Mouse (Mus musculus): ENCODE data around the gene Olfr64. TPM values are rescaled to one million over a fixed set of nuclear protein-coding genes. Genes with fewer than 3 reads are reported as not detected.

The Olfr64 gene
- polyA plus RNA-seq, 1 experiment from 2014 or later = not detected

GRCm38 (mm10) chr7:103865716-103866115, 28.6 kb downstream of the Olfr64 start:
- Histone ChIP-seq H3K9ac (replicated peaks) (no peak overlapping the region), H3K4me3 (replicated peaks) (no peak overlapping the region), H3K4me2 (replicated peaks) (no peak overlapping the region), H3K27me3 (no peaks in the 10 kb centered on the region), H3K4me1 (replicated peaks) (no peaks in the 10 kb centered on the region), H3K9me3 (no peaks in the 10 kb centered on the region; the same call in 1 of the 2 replicates), H3K36me3 (no peaks in the 10 kb centered on the region), H3K27ac (no peak overlapping the region)
- no peak for ATAC-seq

- Histone ChIP-seq H3K9ac (replicated peaks) (no peak overlapping the region), H3K27ac (no peak overlapping the region), H3K36me3 (no peaks in the 10 kb centered on the region), H3K4me2 (replicated peaks) (no peak overlapping the region), H3K4me1 (replicated peaks) (no peaks in the 10 kb centered on the region), H3K4me3 (replicated peaks) (no peak overlapping the region), H3K9me3 (no peaks in the 10 kb centered on the region), H3K27me3 (no peaks in the 10 kb centered on the region)
- no peak for ATAC-seq
- 80% methylated on average over 3 of the region's 3 CpGs for WGBS
Measured at GRCm38 (mm10) chr7:103861531-103861930, 32.8 kb downstream of the Olfr64 start.

GRCm38 (mm10) chr7:103860855-103861254, 33.4 kb downstream of the Olfr64 start:
- ATAC-seq = no peak
- no peaks in the 10 kb centered on the region for H3K36me3 ChIP-seq
- no peaks in the 10 kb centered on the region for H3K4me1 ChIP-seq (replicated peaks)
- H3K27ac ChIP-seq = no peak overlapping the region
- no peak overlapping the region for H3K4me2 ChIP-seq (replicated peaks)
- no peaks in the 10 kb centered on the region for H3K9me3 ChIP-seq
- no peak overlapping the region for H3K4me3 ChIP-seq (replicated peaks)
- WGBS = 75% methylated on average over 1 of the region's 1 CpGs
- H3K9ac ChIP-seq (replicated peaks) = no peak overlapping the region
- H3K27me3 ChIP-seq = no peaks in the 10 kb centered on the region

GRCm38 (mm10) chr7:103859076-103859475, 35.2 kb downstream of the Olfr64 start:
- Histone ChIP-seq H3K4me1 (replicated peaks) (no peaks in the 10 kb centered on the region), H3K4me2 (replicated peaks) (no peak overlapping the region), H3K27ac (no peak overlapping the region), H3K9ac (replicated peaks) (no peak overlapping the region), H3K4me3 (replicated peaks) (no peak overlapping the region), H3K9me3 (no peaks in the 10 kb centered on the region), H3K27me3 (no peaks in the 10 kb centered on the region), H3K36me3 (no peaks in the 10 kb centered on the region)
- ATAC-seq = no peak
- 79% methylated on average over 2 of the region's 2 CpGs for WGBS

GRCm38 (mm10) chr7:103854669-103855068, 39.6 kb downstream of the Olfr64 start:
- Histone ChIP-seq H3K36me3 (no peaks in the 10 kb centered on the region), H3K4me1 (replicated peaks) (no peaks in the 10 kb centered on the region), H3K4me3 (replicated peaks) (no peak overlapping the region), H3K9ac (replicated peaks) (no peak overlapping the region), H3K4me2 (replicated peaks) (no peak overlapping the region), H3K9me3 (no peaks in the 10 kb centered on the region), H3K27ac (no peak overlapping the region), H3K27me3 (no peaks in the 10 kb centered on the region)
- 77% methylated on average over 1 of the region's 1 CpGs for WGBS
- ATAC-seq = no peak

GRCm38 (mm10) chr7:103853090-103853489, 41.2 kb downstream of the Olfr64 start, which contains the start of gene Hbb-y:
Gene Hbb-y (minus strand): TSS chr7:103853216.
- no peak for ATAC-seq
- 64% methylated on average over 2 of the region's 2 CpGs for WGBS

GRCm38 (mm10) chr7:103844525-103845325, 49.6 kb downstream of the Olfr64 start:
- Histone ChIP-seq H3K36me3 (no peaks in the 10 kb centered on the region), H3K27me3 (no peaks in the 10 kb centered on the region), H3K4me1 (replicated peaks) (no peaks in the 10 kb centered on the region), H3K4me3 (replicated peaks) (no peak overlapping the region), H3K27ac (no peak overlapping the region), H3K9ac (replicated peaks) (no peak overlapping the region), H3K4me2 (replicated peaks) (no peak overlapping the region), H3K9me3 (no peaks in the 10 kb centered on the region)
- ATAC-seq = no peak
- WGBS = 66% methylated on average over 2 of the region's 2 CpGs

More at GRCm38 (mm10) chr7:103853090-103853489, 41.2 kb downstream of the Olfr64 start, which contains the start of gene Hbb-y:
- no peaks in the 10 kb centered on the region for H3K4me1 ChIP-seq (replicated peaks)
- H3K27ac ChIP-seq = no peak within 1 kb of the TSS
- no peak within 1 kb of the TSS for H3K4me3 ChIP-seq (replicated peaks)
- H3K9ac ChIP-seq (replicated peaks) = no peak within 1 kb of the TSS
- H3K27me3 ChIP-seq = no peaks in the 10 kb centered on the region
- H3K9me3 ChIP-seq = no peaks in the 10 kb centered on the region
- no peak within 1 kb of the TSS for H3K4me2 ChIP-seq (replicated peaks)
- H3K36me3 ChIP-seq = no peaks in the 10 kb centered on the region

GRCm38 (mm10) chr7:103843034-103843433, 51.3 kb downstream of the Olfr64 start, which contains the start of gene Hbb-bh1:
Gene Hbb-bh1 (minus strand): TSS chr7:103843164.
- no peak for ATAC-seq
- no peak within 1 kb of the TSS for H3K27ac ChIP-seq
- H3K4me2 ChIP-seq (replicated peaks) = no peak within 1 kb of the TSS
- H3K4me3 ChIP-seq (replicated peaks) = no peak within 1 kb of the TSS
- H3K9ac ChIP-seq (replicated peaks) = no peak within 1 kb of the TSS
- no peaks in the 10 kb centered on the region for H3K4me1 ChIP-seq (replicated peaks)
- 75% methylated on average over 2 of the region's 2 CpGs for WGBS
- H3K36me3 ChIP-seq = no peaks in the 10 kb centered on the region
- no peaks in the 10 kb centered on the region for H3K9me3 ChIP-seq
- H3K27me3 ChIP-seq = no peaks in the 10 kb centered on the region

GRCm38 (mm10) chr7:103840268-103840667, 54.0 kb downstream of the Olfr64 start, which contains the start of gene Hbb-bh2:
Gene Hbb-bh2 (minus strand): TSS chr7:103840520.
- no peak for ATAC-seq
- no peak within 1 kb of the TSS for H3K27ac ChIP-seq
- H3K4me3 ChIP-seq (replicated peaks) = no peak within 1 kb of the TSS
- no peak within 1 kb of the TSS for H3K9ac ChIP-seq (replicated peaks)
- H3K27me3 ChIP-seq = no peaks in the 10 kb centered on the region
- H3K4me1 ChIP-seq (replicated peaks) = no peaks in the 10 kb centered on the region
- 77% methylated on average over 3 of the region's 3 CpGs for WGBS
- no peak within 1 kb of the TSS for H3K4me2 ChIP-seq (replicated peaks)
- no peaks in the 10 kb centered on the region for H3K9me3 ChIP-seq
- H3K36me3 ChIP-seq = no peaks in the 10 kb centered on the region

Other genes with a start within 250 kb of the Olfr64 start
- not detected in 2 replicates for gene Olfr623, start 230.8 kb downstream of the Olfr64 start, polyA plus RNA-seq (2015; fragmentation: Nextera tagmentation; extraction: Ambion mirVana)
- gene Olfr624, start 223.3 kb downstream of the Olfr64 start, polyA plus RNA-seq (2015; fragmentation: Nextera tagmentation; extraction: Ambion mirVana) = 0.04 TPM in 2 replicates
- gene Olfr625-ps1, start 211.8 kb downstream of the Olfr64 start, polyA plus RNA-seq (2015; fragmentation: Nextera tagmentation; extraction: Ambion mirVana) = not detected in 2 replicates
- not detected in 2 replicates for gene Olfr243, start 179.8 kb downstream of the Olfr64 start, polyA plus RNA-seq (2015; fragmentation: Nextera tagmentation; extraction: Ambion mirVana)
- gene Olfr628, start 164.1 kb downstream of the Olfr64 start, polyA plus RNA-seq (2015; fragmentation: Nextera tagmentation; extraction: Ambion mirVana) = not detected in 2 replicates
- gene Olfr629, start 149.5 kb downstream of the Olfr64 start, polyA plus RNA-seq (2015; fragmentation: Nextera tagmentation; extraction: Ambion mirVana) = not detected in 2 replicates
- not detected in 2 replicates for gene Olfr630, start 137.2 kb downstream of the Olfr64 start, polyA plus RNA-seq (2015; fragmentation: Nextera tagmentation; extraction: Ambion mirVana)
- not detected in 2 replicates for gene Olfr69, start 122.9 kb downstream of the Olfr64 start, polyA plus RNA-seq (2015; fragmentation: Nextera tagmentation; extraction: Ambion mirVana)
- gene Olfr68, start 114.8 kb downstream of the Olfr64 start, polyA plus RNA-seq (2015; fragmentation: Nextera tagmentation; extraction: Ambion mirVana) = not detected in 2 replicates
- not detected in 2 replicates for gene Olfr67, start 102.7 kb downstream of the Olfr64 start, polyA plus RNA-seq (2015; fragmentation: Nextera tagmentation; extraction: Ambion mirVana)
- gene Hbb-bt, start 80.5 kb downstream of the Olfr64 start, polyA plus RNA-seq (2015; fragmentation: Nextera tagmentation; extraction: Ambion mirVana) = 1,031 and 1,160 TPM in 2 replicates
- 2,098 and 2,335 TPM in 2 replicates for gene Hbb-bs, start 66.4 kb downstream of the Olfr64 start, polyA plus RNA-seq (2015; fragmentation: Nextera tagmentation; extraction: Ambion mirVana)
- not detected in 2 replicates for gene Hbb-bh2, start 54.0 kb downstream of the Olfr64 start, polyA plus RNA-seq (2015; fragmentation: Nextera tagmentation; extraction: Ambion mirVana)
- gene Hbb-bh1, start 51.3 kb downstream of the Olfr64 start, polyA plus RNA-seq (2015; fragmentation: Nextera tagmentation; extraction: Ambion mirVana) = 37.1 and 47.9 TPM in 2 replicates
- gene Hbb-y, start 41.3 kb downstream of the Olfr64 start, polyA plus RNA-seq (2015; fragmentation: Nextera tagmentation; extraction: Ambion mirVana) = 4,013 and 4,161 TPM in 2 replicates
- not detected in 2 replicates for gene Olfr66, start 8.2 kb downstream of the Olfr64 start, polyA plus RNA-seq (2015; fragmentation: Nextera tagmentation; extraction: Ambion mirVana)
- gene Olfr65, start 9.0 kb upstream of the Olfr64 start, polyA plus RNA-seq (2015; fragmentation: Nextera tagmentation; extraction: Ambion mirVana) = not detected in 2 replicates
- not detected in 2 replicates for gene Olfr631, start 34.3 kb upstream of the Olfr64 start, polyA plus RNA-seq (2015; fragmentation: Nextera tagmentation; extraction: Ambion mirVana)
- gene Olfr632, start 39.9 kb upstream of the Olfr64 start, polyA plus RNA-seq (2015; fragmentation: Nextera tagmentation; extraction: Ambion mirVana) = not detected in 2 replicates
- not detected in 2 replicates for gene Olfr633, start 50.0 kb upstream of the Olfr64 start, polyA plus RNA-seq (2015; fragmentation: Nextera tagmentation; extraction: Ambion mirVana)
- 0.03 TPM in 1 of 2 replicates, not detected in the other for gene Olfr635, start 76.7 kb upstream of the Olfr64 start, polyA plus RNA-seq (2015; fragmentation: Nextera tagmentation; extraction: Ambion mirVana)
- gene Olfr638, start 104.3 kb upstream of the Olfr64 start, polyA plus RNA-seq (2015; fragmentation: Nextera tagmentation; extraction: Ambion mirVana) = not detected in 2 replicates
- 0.03 TPM in 1 of 2 replicates, not detected in the other for gene Olfr639, start 122.8 kb upstream of the Olfr64 start, polyA plus RNA-seq (2015; fragmentation: Nextera tagmentation; extraction: Ambion mirVana)
- gene Olfr640, start 131.1 kb upstream of the Olfr64 start, polyA plus RNA-seq (2015; fragmentation: Nextera tagmentation; extraction: Ambion mirVana) = not detected in 2 replicates
- gene Olfr641, start 141.0 kb upstream of the Olfr64 start, polyA plus RNA-seq (2015; fragmentation: Nextera tagmentation; extraction: Ambion mirVana) = not detected in 2 replicates
- gene Olfr642, start 158.2 kb upstream of the Olfr64 start, polyA plus RNA-seq (2015; fragmentation: Nextera tagmentation; extraction: Ambion mirVana) = not detected in 2 replicates
- not detected in 2 replicates for gene 4930516K23Rik, start 167.0 kb upstream of the Olfr64 start, polyA plus RNA-seq (2015; fragmentation: Nextera tagmentation; extraction: Ambion mirVana)
- gene Olfr644, start 177.4 kb upstream of the Olfr64 start, polyA plus RNA-seq (2015; fragmentation: Nextera tagmentation; extraction: Ambion mirVana) = not detected in 2 replicates
- gene Olfr645, start 191.0 kb upstream of the Olfr64 start, polyA plus RNA-seq (2015; fragmentation: Nextera tagmentation; extraction: Ambion mirVana) = not detected in 2 replicates
- not detected in 2 replicates for gene Olfr646, start 210.4 kb upstream of the Olfr64 start, polyA plus RNA-seq (2015; fragmentation: Nextera tagmentation; extraction: Ambion mirVana)
- not detected in 2 replicates for gene Ubqln5, start 235.3 kb upstream of the Olfr64 start, polyA plus RNA-seq (2015; fragmentation: Nextera tagmentation; extraction: Ambion mirVana)
- gene Olfr643, start 242.9 kb upstream of the Olfr64 start, polyA plus RNA-seq (2015; fragmentation: Nextera tagmentation; extraction: Ambion mirVana) = not detected in 2 replicates
- not detected in 2 replicates for gene Ubqln3, start 248.8 kb upstream of the Olfr64 start, polyA plus RNA-seq (2015; fragmentation: Nextera tagmentation; extraction: Ambion mirVana)

All from midbrain, embryonic 13.5 days (tissue).